Mouse (Mus musculus): ENCODE measurements at regions not wholly inside any gene's neighbourhood (a gene's known extent, or its start where the extent isn't known, plus 50 kb on each side); places are given as distances from the start of the nearest gene placed in this dataset.

DNA sequence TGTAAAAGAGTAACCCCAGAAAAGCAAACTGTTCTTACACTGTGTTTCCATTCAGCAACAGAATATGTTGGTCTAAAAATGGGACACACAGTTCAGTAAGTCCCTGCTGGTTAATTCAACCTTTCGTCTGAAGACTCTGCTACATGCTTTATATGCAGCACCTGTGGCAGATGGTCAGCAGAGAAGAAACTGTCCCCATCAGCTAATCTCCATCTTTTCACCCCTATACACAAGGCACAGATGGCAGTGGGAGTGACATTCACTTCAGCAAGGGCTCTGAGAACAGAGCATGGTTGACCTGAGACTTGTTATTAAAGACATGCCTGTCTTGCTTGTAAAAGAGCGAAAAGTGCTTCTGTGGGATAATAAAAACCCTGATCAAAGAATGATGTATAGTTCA is 528.8 kb upstream of the Cdh18 start:
- TF ChIP-seq CTCF (IDR thresholded peaks at IDR 0.05; ENCODE audit: low read depth, low read length) (no peak), POLR2A (IDR thresholded peaks at IDR 0.05; ENCODE audit: extremely low read depth, insufficient read depth, low read length) (no peak)
